Mouse (Mus musculus) embryonic stem cell, embryonic (primary cell): ENCODE measurements around the gene Aph1a.

Experiments used
- CTCF ChIA-PET, 4 experiments: fragments of 300-600 bp in 2 of 4; fragments of 350-600 bp in 2 of 4; sonication (Branson Sonifier 250); formaldehyde crosslinking; loops; one replicate each; lab custom pipeline; 2022; ENCODE audit warnings: inconsistent platforms in 2 of 4; lab: Charles Lee
- POLR2A ChIA-PET, 4 experiments: fragments of 300-600 bp in 2 of 4; fragments of 350-600 bp in 2 of 4; sonication (Branson Sonifier 250); formaldehyde crosslinking; loops; one replicate each; lab custom pipeline; 2022; ENCODE audit warnings: antibody characterized with exemption in 4 of 4, inconsistent platforms in 1 of 4; lab: Charles Lee

Aph1a gene

DNA sequence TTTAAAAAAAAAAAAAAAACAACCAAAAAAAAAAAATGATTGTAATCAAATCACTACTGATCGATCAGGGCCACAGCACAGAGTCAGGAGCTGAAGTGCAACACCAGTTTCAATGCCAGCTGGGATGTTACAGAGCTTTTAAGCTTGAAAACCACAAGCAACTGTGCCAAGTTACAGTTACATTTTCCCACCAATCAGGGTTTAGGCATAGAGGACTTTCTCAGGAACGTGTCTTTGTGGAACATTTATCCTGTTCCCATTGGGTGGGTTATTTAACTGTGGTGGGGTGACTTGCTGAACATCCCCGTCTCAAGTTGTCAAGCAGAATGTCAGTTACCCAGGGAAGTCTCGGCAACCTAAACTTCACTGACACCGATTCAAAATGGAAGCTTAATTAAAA lies 31.3 kb downstream of the Aph1a start:
- ChIA-PET POLR2A (interaction anchor here in 3 of 4 experiments (0.5 to 2.7 kb wide), 13 partner anchors 14 to 69 kb away, joined by 3 to 11 read pairs (median 4); partner anchors contain the start of genes Car14 (in 2 of the 3) and Prpf3 (in 1 of the 3)), CTCF (interaction anchor here in 1 of 4 experiments (0.6 to 0.7 kb wide), 2 partner anchors 39 to 720 kb away, joined by 3 to 6 read pairs; partner anchors contain the start of gene Itga10)

DNA sequence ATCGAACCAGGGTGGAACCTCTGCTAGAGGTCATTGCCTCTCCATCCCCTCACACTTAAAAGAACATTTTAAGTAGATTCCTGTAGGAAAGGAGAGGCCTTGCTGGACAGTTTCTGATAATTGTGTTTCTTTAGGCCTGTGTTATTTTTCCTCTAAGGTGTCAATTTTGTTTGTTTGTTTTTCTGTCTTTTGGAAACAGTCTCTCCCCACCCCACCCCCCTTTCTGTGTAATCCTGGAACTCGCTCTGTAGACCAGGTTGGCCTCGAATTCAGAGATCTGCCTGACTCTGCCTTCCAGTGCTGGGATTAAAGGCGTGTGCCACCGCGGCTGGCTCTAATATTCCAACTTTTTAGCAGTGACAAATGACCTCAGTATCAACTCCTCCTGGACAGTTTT lies 34.5 kb downstream of the Aph1a start:
- POLR2A ChIA-PET = interaction anchor here in 2 of 4 experiments (0.8 to 1.6 kb wide), 5 partner anchors 13 to 46 kb away, joined by 3 to 5 read pairs (median 3); no protein-coding TSS in a partner anchor
- CTCF ChIA-PET = no interaction called here

DNA sequence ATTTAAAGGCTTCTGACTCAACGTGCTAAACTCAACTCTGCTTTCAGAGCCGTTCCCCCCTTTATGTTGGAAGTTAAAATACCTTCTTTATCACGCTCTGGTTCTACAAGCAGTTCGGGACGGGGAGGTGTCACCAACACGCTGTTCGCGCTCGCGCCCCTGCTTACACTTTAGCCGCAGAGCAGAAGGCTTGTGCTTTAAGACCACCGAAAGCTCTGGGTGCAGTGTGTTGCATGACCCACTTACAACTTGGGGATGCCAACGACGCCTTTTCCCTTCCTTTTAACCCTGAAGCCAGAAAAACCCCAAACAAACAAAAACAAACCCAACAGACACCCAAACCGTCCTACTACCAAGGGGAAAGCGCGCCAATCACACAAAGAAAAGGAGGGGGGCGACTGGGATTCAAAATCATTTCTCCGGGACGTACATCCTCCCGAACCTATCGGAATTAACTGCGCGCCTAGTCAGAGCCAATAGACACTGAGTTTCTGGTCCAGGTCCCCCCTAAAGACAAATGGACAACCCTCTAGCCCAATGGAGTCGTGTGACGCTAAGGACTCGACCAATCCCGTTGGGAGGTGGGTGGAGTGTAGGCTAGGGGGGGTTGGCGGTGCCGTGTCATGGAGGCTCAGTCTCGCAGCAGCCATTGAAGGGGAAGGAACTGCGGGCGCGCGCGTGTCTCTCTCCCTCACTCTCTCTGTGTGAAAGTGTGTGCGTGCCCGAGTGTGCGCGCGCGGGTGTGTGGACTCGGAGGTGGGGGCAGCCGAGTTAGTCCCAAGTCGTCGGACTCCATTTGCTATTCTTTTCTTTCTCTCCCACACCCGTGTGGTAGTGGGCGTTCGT lies 35.1 kb downstream of the Aph1a start, which contains the start of gene Anp32e:
Gene Anp32e (plus strand): TSS at position 589 of the 846 bp plus-strand sequence.
- POLR2A ChIA-PET = interaction anchor here in 2 of 4 experiments (0.8 to 1.6 kb wide), 5 partner anchors 13 to 46 kb away, joined by 3 to 5 read pairs (median 3); no protein-coding TSS in a partner anchor
- CTCF ChIA-PET = no interaction called here

DNA sequence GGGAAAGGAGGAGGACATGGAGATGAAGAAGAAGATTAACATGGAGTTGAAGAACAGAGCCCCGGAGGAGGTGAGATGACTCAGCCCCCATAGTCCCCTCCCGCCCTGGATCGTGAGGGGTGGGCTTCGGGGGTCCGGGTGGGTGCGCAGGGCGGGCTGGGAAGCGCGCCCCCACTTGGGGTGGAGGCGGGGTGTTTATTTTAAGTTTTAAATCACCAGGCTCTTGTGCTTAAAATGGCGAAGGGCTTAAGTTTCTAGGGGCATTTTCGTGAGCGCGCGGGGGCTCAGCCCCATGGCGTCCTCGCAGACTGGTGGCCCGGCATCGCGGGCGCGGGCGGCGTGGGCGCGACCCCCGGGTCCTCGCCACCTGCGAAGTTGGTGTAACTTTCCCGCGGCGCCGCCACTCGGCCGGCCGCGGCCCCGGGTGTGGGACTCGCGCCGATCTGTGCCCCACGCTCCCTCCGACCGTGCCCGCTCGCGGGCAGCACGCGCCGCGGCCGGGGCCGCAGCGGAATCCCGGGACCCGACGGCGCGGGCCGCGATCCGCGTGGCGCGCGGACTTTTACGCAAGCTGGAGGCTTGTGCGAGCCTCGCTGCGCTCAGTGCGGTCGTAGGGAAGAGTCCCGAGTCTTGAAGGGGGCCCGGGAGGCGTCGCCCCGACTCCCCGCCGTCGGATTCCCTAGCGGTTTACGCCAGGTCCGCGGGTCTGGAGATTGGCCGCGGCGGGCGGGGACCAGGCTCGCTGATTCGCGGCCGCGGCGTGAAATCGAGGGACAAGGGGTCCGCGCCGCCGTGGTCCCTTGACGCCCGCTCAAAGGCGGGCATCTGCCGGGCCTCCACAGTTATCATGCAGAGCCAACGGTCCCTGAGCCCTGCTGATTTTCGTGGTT lies 36.1 kb downstream of the Aph1a start:
- CTCF ChIA-PET = interaction anchor here in 2 of 4 experiments (1.4 to 1.8 kb wide), 2 partner anchors 9 to 218 kb away, joined by 3 to 4 read pairs; no protein-coding TSS in a partner anchor
- POLR2A ChIA-PET = interaction anchor here in 3 of 4 experiments (0.6 to 5.8 kb wide), 12 partner anchors 9 to 652 kb away, joined by 3 to 69 read pairs (median 5); partner anchors contain the start of genes BC028528 (in 1 of the 3), Car14 (in 1 of the 3), Ciart (in 1 of the 3) and Hist2h2bb (in 1 of the 3)

DNA sequence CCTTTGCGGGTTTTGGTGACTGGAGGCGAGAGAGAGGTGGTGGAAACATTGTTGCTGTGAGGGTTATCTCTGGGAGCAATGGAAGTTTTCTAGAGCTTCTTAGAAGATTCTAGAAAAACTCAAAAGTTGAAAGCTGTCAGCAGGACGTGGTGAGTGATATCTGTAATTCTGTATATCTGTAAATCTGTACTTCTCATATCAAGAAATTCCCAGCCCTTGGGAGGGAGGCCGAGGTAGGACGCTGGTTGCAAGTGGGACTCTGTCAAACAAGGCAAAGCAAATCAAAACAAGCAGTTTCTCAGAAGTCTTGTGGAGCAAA lies 36.7 kb downstream of the Aph1a start:
- CTCF ChIA-PET = interaction anchor here in 3 of 4 experiments (0.5 to 1.8 kb wide), 4 partner anchors 8 to 538 kb away, joined by 3 to 5 read pairs (median 4); no protein-coding TSS in a partner anchor
- POLR2A ChIA-PET = interaction anchor here in 3 of 4 experiments (0.7 to 5.8 kb wide), 16 partner anchors 9 to 339 kb away, joined by 3 to 69 read pairs (median 5); partner anchors contain the start of genes BC028528 (in 1 of the 3), Bola1 (in 1 of the 3), Car14 (in 1 of the 3) and Ciart (in 1 of the 3)

DNA sequence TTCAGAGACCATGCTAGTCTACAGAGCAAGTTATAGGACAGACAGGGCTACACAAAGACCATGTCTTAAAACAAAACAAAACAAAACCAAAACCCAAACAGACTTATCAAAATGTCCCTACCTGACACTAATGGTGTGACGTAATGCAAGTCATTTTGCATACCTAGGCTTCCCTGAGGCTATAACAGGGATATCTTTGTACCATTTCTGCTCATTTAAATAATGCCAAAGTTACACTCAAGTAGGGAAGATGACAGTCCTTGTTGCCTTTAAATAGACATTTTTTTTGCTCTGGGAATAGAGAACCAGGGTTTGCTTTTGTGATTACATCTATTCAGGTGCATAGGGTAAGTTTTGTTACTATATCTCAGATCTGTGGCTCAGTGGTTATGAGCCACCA lies 37.7 kb downstream of the Aph1a start:
- CTCF ChIA-PET = interaction anchor here in 3 of 4 experiments (0.6 to 1.4 kb wide), 4 partner anchors 44 to 299 kb away, joined by 3 to 5 read pairs (median 3); no protein-coding TSS in a partner anchor
- POLR2A ChIA-PET = interaction anchor here in 2 of 4 experiments (0.7 to 5.8 kb wide), 11 partner anchors 8 to 732 kb away, joined by 3 to 69 read pairs (median 5); partner anchors contain the start of gene Car14 (in 1 of the 2)

DNA sequence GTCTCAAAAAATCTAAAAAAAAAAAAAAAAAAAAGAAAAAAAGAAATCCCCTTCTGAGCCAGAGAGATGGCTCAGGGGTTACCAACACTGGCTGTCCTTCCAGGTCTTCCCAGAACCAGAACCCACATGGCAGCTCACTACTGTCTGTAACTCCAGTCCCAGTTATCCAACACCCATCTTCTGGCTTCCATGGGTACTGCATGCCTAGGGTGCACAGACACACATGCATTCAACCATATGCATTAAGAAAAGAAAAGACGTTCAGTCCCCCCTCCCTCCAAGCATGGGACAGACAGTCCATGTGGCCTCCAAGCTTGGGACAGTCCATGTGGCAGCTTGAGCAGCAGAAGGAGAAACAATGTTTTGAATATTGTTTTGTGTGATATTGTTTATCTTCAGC lies 38.4 kb downstream of the Aph1a start:
- CTCF ChIA-PET = interaction anchor here in 3 of 4 experiments (0.6 to 1.2 kb wide), 5 partner anchors 26 to 72 kb away, joined by 3 read pairs; no protein-coding TSS in a partner anchor
- POLR2A ChIA-PET = interaction anchor here (0.6 to 5.8 kb wide), 22 partner anchors 8 to 256 kb away, joined by 3 to 69 read pairs (median 4); partner anchors contain the start of genes Ciart (in 1 of the 4), Mrps21 (in 1 of the 4) and Mtmr11 (in 1 of the 4)

DNA sequence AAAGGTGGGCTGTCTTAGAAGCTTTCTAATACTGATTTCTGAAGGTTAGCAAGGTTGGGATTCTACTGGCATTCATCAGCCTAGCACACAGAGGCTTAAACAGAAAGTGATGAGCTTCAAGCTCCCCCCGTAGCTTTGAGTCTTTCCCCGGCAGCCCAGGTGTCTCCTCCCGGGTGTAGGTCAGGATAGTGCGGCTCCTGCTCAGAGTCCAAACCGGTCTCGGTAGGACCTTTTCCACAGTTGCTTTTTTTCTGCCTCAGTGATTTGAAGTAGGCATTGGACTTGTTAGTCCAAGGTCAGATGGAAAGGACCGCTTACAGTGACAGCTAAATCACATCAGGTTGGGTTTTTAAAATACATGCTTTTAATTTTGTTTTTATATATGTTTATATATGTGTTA lies 38.8 kb downstream of the Aph1a start:
- ChIA-PET CTCF (interaction anchor here in 3 of 4 experiments (0.6 to 1.2 kb wide), 5 partner anchors 26 to 72 kb away, joined by 3 read pairs; no protein-coding TSS in a partner anchor), POLR2A (interaction anchor here (0.6 to 5.8 kb wide), 30 partner anchors 8 to 257 kb away, joined by 3 to 69 read pairs (median 4); partner anchors contain the start of genes Ciart (in 1 of the 4), Mrps21 (in 1 of the 4), Mtmr11 (in 1 of the 4) and Prpf3 (in 1 of the 4))

DNA sequence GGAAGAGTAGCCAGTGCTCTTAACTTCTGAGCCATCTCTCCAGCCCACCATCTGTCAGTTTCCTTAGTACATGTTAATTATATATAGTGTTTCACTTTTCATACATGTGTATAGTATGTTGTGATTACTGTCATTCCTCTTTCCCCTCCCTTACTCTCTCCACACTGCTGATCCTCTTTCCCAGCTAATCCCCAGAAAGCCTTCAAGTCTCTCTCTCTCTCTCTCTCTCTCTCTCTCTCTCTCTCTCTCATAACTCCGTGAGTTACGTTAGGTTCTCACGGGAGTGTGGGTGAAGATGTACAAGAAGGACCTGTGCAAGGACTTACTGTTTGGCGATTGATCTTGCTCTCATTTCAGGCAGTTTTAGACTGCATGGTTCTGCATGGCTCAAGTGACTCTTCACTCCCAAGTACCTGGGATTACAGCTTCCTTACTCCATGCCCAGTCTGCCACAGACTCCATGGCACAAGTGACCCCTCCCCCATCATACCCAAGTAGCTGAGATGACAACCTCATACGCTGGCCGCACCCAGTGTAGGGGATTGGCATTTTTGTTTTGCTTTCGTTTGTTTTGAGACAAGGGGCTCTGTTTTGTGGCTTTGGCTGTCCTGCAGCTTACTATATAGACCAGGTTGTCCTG lies 39.5 kb downstream of the Aph1a start:
- ChIA-PET CTCF (interaction anchor here in 2 of 4 experiments (0.6 to 1.2 kb wide), 3 partner anchors 27 to 65 kb away, joined by 3 read pairs; no protein-coding TSS in a partner anchor), POLR2A (interaction anchor here in 3 of 4 experiments (0.6 to 5.8 kb wide), 27 partner anchors 7 to 290 kb away, joined by 3 to 69 read pairs (median 4); partner anchors contain the start of genes Ciart (in 1 of the 3), Mrps21 (in 1 of the 3), Mtmr11 (in 1 of the 3) and Prpf3 (in 1 of the 3))

DNA sequence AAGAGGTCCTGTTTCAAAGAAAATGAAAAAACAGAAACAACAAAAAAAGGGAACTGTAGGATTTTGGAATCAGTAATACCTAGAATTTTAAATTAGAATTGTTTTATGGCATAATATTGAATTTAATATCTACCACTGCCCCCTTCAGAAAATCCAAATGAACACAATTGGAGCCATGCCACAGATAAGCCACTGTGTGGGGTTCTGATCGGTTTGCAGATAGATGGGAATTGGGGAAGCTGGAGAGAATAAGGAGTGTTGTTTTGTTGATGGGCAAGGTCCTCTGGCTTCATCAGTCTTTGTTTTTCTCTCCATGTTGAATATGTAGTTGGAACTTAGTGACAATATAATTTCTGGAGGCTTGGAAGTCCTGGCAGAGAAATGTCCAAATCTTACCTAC lies 40.7 kb downstream of the Aph1a start:
- CTCF ChIA-PET = interaction anchor here in 1 of 4 experiments (0.5 kb wide), 1 partner anchor 97 kb away, joined by 3 read pairs; no protein-coding TSS in a partner anchor

DNA sequence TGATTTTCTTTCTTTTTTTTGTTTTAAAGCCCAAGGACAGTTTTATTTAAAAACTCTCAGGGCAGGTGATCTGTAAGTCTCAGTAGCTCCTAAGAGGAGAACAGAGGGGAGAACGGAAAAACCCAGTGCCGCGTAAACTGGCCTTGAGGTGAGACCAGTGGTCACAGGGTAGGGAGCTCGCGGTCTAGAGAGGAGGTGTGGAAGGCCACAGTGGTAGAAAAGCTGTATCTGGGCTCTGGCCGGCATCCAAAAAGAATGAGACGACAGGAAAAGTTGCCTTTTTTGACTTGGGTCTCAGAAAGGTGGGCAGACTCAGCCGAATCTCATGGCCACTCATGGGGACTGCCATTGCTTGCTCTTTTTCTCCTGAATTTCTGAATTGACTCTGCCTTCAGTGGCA lies 44.4 kb downstream of the Aph1a start:
- CTCF ChIA-PET = interaction anchor here (0.6 to 2.4 kb wide), 17 partner anchors 8 to 276 kb away, joined by 3 to 16 read pairs (median 5); partner anchors contain the start of genes Plekho1 (in 1 of the 4) and Vps45 (in 1 of the 4)
- POLR2A ChIA-PET = interaction anchor here (0.6 to 3.9 kb wide), 25 partner anchors 7 to 324 kb away, joined by 3 to 36 read pairs (median 5); partner anchors contain the start of genes Ciart (in 1 of the 4), Hist2h2ac (in 1 of the 4), Hist2h2be (in 1 of the 4) and Vps45 (in 1 of the 4)

More for the DNA sequence above, 40.7 kb downstream of the Aph1a start:
- POLR2A ChIA-PET = interaction anchor here in 2 of 4 experiments (0.9 to 5.8 kb wide), 2 partner anchors 14 to 15 kb away, joined by 3 to 69 read pairs; no protein-coding TSS in a partner anchor

DNA sequence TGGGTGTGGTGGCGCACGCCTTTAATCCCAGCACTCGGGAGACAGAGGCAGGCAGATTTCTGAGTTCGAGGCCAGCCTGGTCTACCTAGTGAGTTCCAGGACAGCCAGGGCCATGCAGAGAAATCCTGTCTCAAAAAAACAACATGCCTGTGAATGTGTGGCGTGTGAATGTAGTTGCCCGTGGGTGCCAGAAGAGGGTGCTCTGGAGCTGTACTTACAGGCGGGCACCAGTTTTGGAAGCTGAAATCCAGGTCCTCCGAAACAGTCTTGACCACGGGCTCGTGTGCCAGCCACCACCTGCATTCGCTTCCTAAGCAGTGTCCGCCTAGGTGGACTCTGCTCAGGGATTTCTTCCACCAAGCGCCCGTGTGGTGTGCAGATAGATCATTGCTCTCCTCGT lies 45.1 kb downstream of the Aph1a start:
- ChIA-PET CTCF (interaction anchor here (0.5 to 2.4 kb wide), 27 partner anchors 8 to 339 kb away, joined by 3 to 16 read pairs (median 4); partner anchors contain the start of genes Plekho1 (in 1 of the 4) and Vps45 (in 1 of the 4)), POLR2A (interaction anchor here (0.6 to 3.9 kb wide), 30 partner anchors 8 to 717 kb away, joined by 3 to 36 read pairs (median 4); partner anchors contain the start of genes Ciart (in 1 of the 4), Hist2h2ac (in 1 of the 4), Hist2h2be (in 1 of the 4) and Vps45 (in 1 of the 4))

DNA sequence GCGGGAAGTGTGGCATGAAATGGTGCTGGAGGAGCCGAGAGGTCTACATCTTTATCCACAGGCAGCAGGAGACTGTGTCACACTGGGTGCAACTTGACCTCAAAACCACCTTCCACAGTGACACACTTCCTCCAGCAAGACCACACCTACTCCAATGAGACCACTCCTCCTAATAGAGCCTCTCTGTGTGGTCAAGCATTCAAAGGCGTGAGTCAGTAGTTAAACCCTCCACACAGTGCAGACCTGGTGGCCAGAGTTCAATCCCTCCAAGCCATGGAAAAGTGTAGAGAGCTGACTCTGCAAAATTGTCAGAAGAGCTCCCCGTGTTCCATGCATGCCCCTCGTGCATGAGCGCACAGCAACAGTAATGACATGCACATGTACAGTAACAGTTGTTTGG lies 49.0 kb downstream of the Aph1a start:
- ChIA-PET POLR2A (interaction anchor here in 3 of 4 experiments (0.6 to 3.0 kb wide), 23 partner anchors 8 to 946 kb away, joined by 3 to 20 read pairs (median 4); partner anchors contain the start of genes Bola1 (in 1 of the 3) and Hist2h2ab (in 1 of the 3)), CTCF (interaction anchor here (0.6 to 1.2 kb wide), 4 partner anchors 21 to 618 kb away, joined by 3 to 5 read pairs (median 4); no protein-coding TSS in a partner anchor)

DNA sequence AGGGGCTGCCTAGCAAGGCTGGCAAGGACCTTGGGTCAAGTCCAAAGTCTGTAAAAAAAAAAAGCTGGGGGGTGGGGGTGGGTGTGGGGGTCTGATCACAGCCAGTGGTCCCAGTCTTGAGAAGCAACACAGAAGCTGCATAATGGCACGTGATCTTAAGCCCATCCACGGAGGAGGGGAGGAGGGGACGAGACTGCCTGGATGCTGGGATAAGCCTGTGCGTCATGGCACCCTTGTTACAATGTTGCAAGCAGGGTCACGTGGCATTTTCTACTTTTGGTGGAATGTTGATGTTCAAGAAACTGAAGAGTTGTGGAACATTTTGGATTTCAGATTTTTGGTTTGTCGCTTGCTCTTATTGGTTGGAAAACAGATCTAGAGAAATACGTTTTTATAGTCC lies 49.5 kb downstream of the Aph1a start:
- ChIA-PET CTCF (interaction anchor here (0.6 to 1.2 kb wide), 4 partner anchors 20 to 618 kb away, joined by 3 to 5 read pairs (median 4); no protein-coding TSS in a partner anchor), POLR2A (interaction anchor here in 3 of 4 experiments (0.6 to 3.0 kb wide), 16 partner anchors 8 to 726 kb away, joined by 3 to 20 read pairs (median 4); partner anchors contain the start of genes Bola1 (in 1 of the 3) and Hist2h2ab (in 1 of the 3))

DNA sequence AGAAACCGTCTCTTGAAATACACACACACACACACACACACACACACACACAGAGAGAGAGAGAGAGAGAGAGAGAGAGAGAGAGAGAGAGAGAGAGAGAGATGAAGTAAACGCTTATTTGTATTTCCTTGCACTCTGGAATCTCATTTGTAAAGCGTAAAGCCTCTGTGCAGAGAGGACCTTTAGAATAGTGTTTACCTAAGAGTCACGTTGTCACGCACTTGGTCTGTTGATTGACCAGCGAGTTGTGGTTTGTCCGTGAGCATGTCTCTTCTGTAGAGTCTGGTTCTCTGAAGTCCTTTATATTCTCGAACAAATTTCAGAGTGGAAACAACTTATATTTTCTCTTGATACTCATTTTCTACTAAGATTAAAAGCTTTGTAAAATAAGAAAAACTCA lies 51.0 kb downstream of the Aph1a start:
- POLR2A ChIA-PET = interaction anchor here in 3 of 4 experiments (0.7 to 1.3 kb wide), 4 partner anchors 46 to 1186 kb away, joined by 3 to 5 read pairs (median 4); partner anchors contain the start of genes Hist2h2ac (in 1 of the 3), Hist2h2be (in 1 of the 3) and Sv2a (in 1 of the 3)

More for the DNA sequence above, 51.0 kb downstream of the Aph1a start:
- CTCF ChIA-PET = no interaction called here
